Mouse (Mus musculus) stomach, postnatal 0 days (tissue): ENCODE measurements at regions not wholly inside any gene's neighbourhood (a gene's known extent, or its start where the extent isn't known, plus 50 kb on each side); places are given as distances from the start of the nearest gene placed in this dataset.

ENCODE experiments used
- CTCF ChIP-seq: IDR thresholded peaks from 2 replicates; pipeline ENCODE4 v1.5.1; 2016; ENCODE audit warnings: antibody characterized with exemption, low read depth, mild to moderate bottlenecking, moderate library complexity
- EP300 ChIP-seq: optimal IDR thresholded peaks from 2 replicates; pipeline ENCODE3; 2016; ENCODE audit warnings: antibody characterized with exemption

- TF ChIP-seq EP300 = no peak
- no peak for TF ChIP-seq CTCF
These were observed 52.2 kb upstream of the Rap2b start for GRCm38 (mm10) chr3:61309197-61309596.
